8 mouse cellular contexts compared by ENCODE assay signal in genomic region chr3:96708684-96709064, GRCm38 (mm10). TPM values are rescaled to one million over a fixed set of nuclear protein-coding genes. Genes with fewer than 3 reads are reported as not detected.
DNase-seq lines count a peak whose midpoint lies in the region; ATAC-seq and TF ChIP-seq lines count a peak whose summit lies in the region.

No protein-coding gene starts in this region.

- TF ChIP-seq EP300 in MEL (IDR thresholded peaks at IDR 0.05; ENCODE audit: low read depth in 1 of 2, low read length in 2 of 2): no peak
- TF ChIP-seq EP300 in liver, embryonic 14.5 days (IDR thresholded peaks at IDR 0.05; ENCODE audit: low read depth): no peak

- peaks cover 18% of the 10 kb centered on the region; the same call in 1 of the 2 replicates for H3K27me3 ChIP-seq in heart, embryonic 10.5 days (ENCODE audit: insufficient read depth, poor library complexity, severe bottlenecking)
- H3K27me3 ChIP-seq in MEL (ENCODE audit: control insufficient read depth in 1 of 2, insufficient read depth in 2 of 2, low read length in 2 of 2): no peaks in the 10 kb centered on the region
- H3K27me3 ChIP-seq in hindbrain, embryonic 10.5 days (ENCODE audit: insufficient read depth, poor library complexity, severe bottlenecking): peaks cover 18% of the 10 kb centered on the region
- peaks cover 7% of the 10 kb centered on the region; the same call in 1 of the 2 replicates for H3K27me3 ChIP-seq in liver, embryonic 14.5 days (ENCODE audit: control insufficient read depth, insufficient read depth, low read length)

- no peak for TF ChIP-seq POLR2A in MEL (IDR thresholded peaks at IDR 0.05; ENCODE audit: control insufficient read depth in 1 of 2, insufficient read depth in 1 of 2, low read depth in 1 of 2, low read length in 2 of 2, poor library complexity in 1 of 2)

- no peak for ATAC-seq in liver, embryonic 14.5 days (ENCODE audit: insufficient read depth)

- peak overlapping the region; percentile 71 for H3K4me2 ChIP-seq in liver, embryonic 14.5 days (ENCODE audit: low read depth)

- no peak; a peak in 1 of 6 replicates for TF ChIP-seq CTCF in MEL (IDR thresholded peaks at IDR 0.05 in 2 of 3, conservative IDR thresholded peaks at IDR 0.05 in 1 of 3; ENCODE audit: control insufficient read depth in 1 of 3, insufficient read depth in 1 of 3, low read depth in 2 of 3, low read length in 3 of 3, poor library complexity in 1 of 3, severe bottlenecking in 1 of 3)
- TF ChIP-seq CTCF in liver, embryonic 14.5 days (IDR thresholded peaks at IDR 0.05; ENCODE audit: low read depth): no peak

- TF ChIP-seq RAD21 in MEL (IDR thresholded peaks at IDR 0.05; ENCODE audit: low read depth, low read length): no peak

- H3K9ac ChIP-seq in MEL (ENCODE audit: control insufficient read depth, low read depth, low read length, poor library complexity, severe bottlenecking): peak overlapping the region; percentile 77
- H3K9ac ChIP-seq in liver, embryonic 14.5 days (replicated peaks): no peak overlapping the region

- peaks cover 60% of the 10 kb centered on the region for H3K36me3 ChIP-seq in heart, embryonic 10.5 days
- peaks cover 3 to 5% of the 10 kb centered on the region in 2 experiments; a peak in 3 of 4 replicates for H3K36me3 ChIP-seq in MEL (ENCODE audit: control insufficient read depth in 1 of 2, insufficient read depth in 2 of 2, low read length in 2 of 2)
- peaks cover 68% of the 10 kb centered on the region for H3K36me3 ChIP-seq in hindbrain, embryonic 10.5 days
- peaks cover 17% of the 10 kb centered on the region for H3K36me3 ChIP-seq in liver, embryonic 14.5 days (replicated peaks; ENCODE audit: control insufficient read depth, insufficient read depth, low read depth)

- H3K27ac ChIP-seq in heart, embryonic 10.5 days: peak overlapping the region; percentile 79; the same call in 1 of the 2 replicates
- no peak overlapping the region for H3K27ac ChIP-seq in MEL (ENCODE audit: control insufficient read depth, low read depth, low read length)
- no peak overlapping the region for H3K27ac ChIP-seq in hindbrain, embryonic 10.5 days
- no peak overlapping the region for H3K27ac ChIP-seq in liver, embryonic 14.5 days

- 53% methylated on average over 2 of the region's 2 CpGs for WGBS in heart, embryonic 10.5 days
- 45% methylated on average over 2 of the region's 2 CpGs for WGBS in hindbrain, embryonic 10.5 days
- 50% methylated on average over 2 of the region's 2 CpGs for WGBS in liver, embryonic 14.5 days (ENCODE audit: insufficient replicate concordance)

- peak; percentile 65 for DNase-seq in heart, embryonic 10.5 days (ENCODE audit: low spot score)
- no peak for DNase-seq in heart, postnatal 10 days
- DNase-seq in MEL (ENCODE audit: low read depth, low spot score): no peak
- DNase-seq in hindbrain, embryonic 10.5 days (ENCODE audit: low spot score): no peak
- DNase-seq in liver, embryonic 14.5 days (ENCODE audit: low read depth in 3 of 3, low spot score in 3 of 3): no peak
- DNase-seq in right cerebral cortex, adult 18-20 months: no peak
- DNase-seq in cerebellum, postnatal 14 days: no peak
- no peak for DNase-seq in kidney, adult 9 months

- peak overlapping the region; percentile 63; the same call in 1 of the 2 replicates for H3K4me3 ChIP-seq in heart, embryonic 10.5 days
- H3K4me3 ChIP-seq in MEL (ENCODE audit: control insufficient read depth in 1 of 2, insufficient read depth in 1 of 2, low read depth in 2 of 2, low read length in 2 of 2): peak overlapping the region; percentile 62 to 71; a peak in 3 of 4 replicates
- H3K4me3 ChIP-seq in hindbrain, embryonic 10.5 days: peak overlapping the region; percentile 66; the same call in 1 of the 2 replicates
- H3K4me3 ChIP-seq in liver, embryonic 14.5 days (ENCODE audit: insufficient read depth in 1 of 2, low read depth in 2 of 2, low read length in 2 of 2): no peak overlapping the region

- no peaks in the 10 kb centered on the region for H3K9me3 ChIP-seq in heart, embryonic 10.5 days
- no peaks in the 10 kb centered on the region for H3K9me3 ChIP-seq in MEL (replicated peaks; ENCODE audit: insufficient read depth, low read length)
- no peaks in the 10 kb centered on the region for H3K9me3 ChIP-seq in hindbrain, embryonic 10.5 days
- no peaks in the 10 kb centered on the region for H3K9me3 ChIP-seq in liver, embryonic 14.5 days (ENCODE audit: control insufficient read depth, low read length)

- H3K4me1 ChIP-seq in heart, embryonic 10.5 days: peaks cover 9% of the 10 kb centered on the region
- H3K4me1 ChIP-seq in MEL (ENCODE audit: control insufficient read depth in 1 of 2, insufficient read depth in 2 of 2, low read length in 2 of 2): peaks cover 0 to 12% of the 10 kb centered on the region in 2 experiments; a peak in 2 of 4 replicates
- peaks cover 11% of the 10 kb centered on the region for H3K4me1 ChIP-seq in hindbrain, embryonic 10.5 days (replicated peaks)
- H3K4me1 ChIP-seq in liver, embryonic 14.5 days (replicated peaks; ENCODE audit: control insufficient read depth in 2 of 2, insufficient read depth in 2 of 2, low read length in 1 of 2): no peaks in the 10 kb centered on the region

- H3K79me2 ChIP-seq in MEL (ENCODE audit: control insufficient read depth, insufficient read depth, low read length, poor library complexity): no peaks in the 10 kb centered on the region; the same call in 1 of the 2 replicates

- intact Hi-C loops in heart, postnatal 10 days (cut with DNase I): loop anchor here (2.0 to 5.0 kb wide), 2 partner anchors 41 to 162 kb away; no protein-coding TSS in a partner anchor

TF ChIP-seq in MEL, 35 proteins besides CTCF, POLR2A, EP300 and RAD21 (continues in another document):
- no peak for TF ChIP-seq GABPA (IDR thresholded peaks at IDR 0.05; ENCODE audit: low read depth, low read length)
- no peak for TF ChIP-seq POLR2AphosphoS5 (IDR thresholded peaks at IDR 0.05; ENCODE audit: borderline replicate concordance, low read depth, low read length)
- no peak for TF ChIP-seq ZNF384 (IDR thresholded peaks at IDR 0.05; ENCODE audit: low read depth, low read length)
- no peak for TF ChIP-seq MAFK (IDR thresholded peaks at IDR 0.05; ENCODE audit: borderline replicate concordance, low read depth, low read length)
- no peak for TF ChIP-seq USF1 (IDR thresholded peaks at IDR 0.05; ENCODE audit: low read depth, low read length)
- no peak for TF ChIP-seq ZKSCAN1 (IDR thresholded peaks at IDR 0.05; ENCODE audit: low read depth, low read length)
- no peak for TF ChIP-seq MAZ (IDR thresholded peaks at IDR 0.05; ENCODE audit: low read depth, low read length)
- TF ChIP-seq MXI1 (IDR thresholded peaks at IDR 0.05; ENCODE audit: low read depth, low read length): no peak

RNA-seq across cellular contexts. Expression of gene Nudt17, which starts 0.3 kb away (rescaled TPM):
- 7.1 and 8.5 TPM in 2 replicates for polyA plus RNA-seq in heart, embryonic 10.5 days (2016; fragmentation: Nextera tagmentation; extraction: Ambion mirVana)
- total RNA-seq in heart, postnatal 10 days (2021): 1 to 10 TPM; 2.5 to 3.3 TPM
- total RNA-seq in MEL (2012; rRNA removed): 2.4 and 2.7 TPM in 2 replicates
- 1 to 10 TPM in 1 of 2 experiments, not detected in 1; 6.5 TPM for polyA plus RNA-seq in MEL (2012; ENCODE audit: insufficient read depth in 1 of 2, insufficient read length in 2 of 2, low read depth in 1 of 2, low replicate concordance in 2 of 2, missing spikeins in 1 of 2)
- polyA plus RNA-seq in hindbrain, embryonic 10.5 days (2016; fragmentation: Nextera tagmentation; extraction: Ambion mirVana): 17.1 and 19.4 TPM in 2 replicates
- polyA plus RNA-seq in liver, embryonic 14.5 days (2012; rRNA removed): 0.62 and 0.65 TPM in 2 replicates
- polyA plus RNA-seq in liver, embryonic 14.5 days (2014; fragmentation: Nextera tagmentation; extraction: Ambion mirVana): 1.4 and 1.5 TPM in 2 replicates

RNA-seq across cellular contexts. Expression of gene Pias3, which starts 12.5 kb away (rescaled TPM):
- polyA plus RNA-seq in heart, embryonic 10.5 days (2016; fragmentation: Nextera tagmentation; extraction: Ambion mirVana): 41.8 and 43.4 TPM in 2 replicates
- total RNA-seq in heart, postnatal 10 days (2021): 10 to 100 TPM; 23.7 to 24.6 TPM
- 5.9 and 6.0 TPM in 2 replicates for total RNA-seq in MEL (2012; rRNA removed)
- polyA plus RNA-seq in MEL (2012; ENCODE audit: insufficient read depth in 1 of 2, insufficient read length in 2 of 2, low read depth in 1 of 2, low replicate concordance in 2 of 2, missing spikeins in 1 of 2): 10 to 100 TPM in 1 of 2 experiments, not detected in 1; 26.8 TPM
- polyA plus RNA-seq in hindbrain, embryonic 10.5 days (2016; fragmentation: Nextera tagmentation; extraction: Ambion mirVana): 46.2 and 48.3 TPM in 2 replicates
- 5.1 and 5.7 TPM in 2 replicates for polyA plus RNA-seq in liver, embryonic 14.5 days (2012; rRNA removed)
- 3.6 and 4.1 TPM in 2 replicates for polyA plus RNA-seq in liver, embryonic 14.5 days (2014; fragmentation: Nextera tagmentation; extraction: Ambion mirVana)

RNA-seq across cellular contexts. Expression of gene Polr3c, which starts 18.8 kb away (rescaled TPM):
- polyA plus RNA-seq in heart, embryonic 10.5 days (2016; fragmentation: Nextera tagmentation; extraction: Ambion mirVana): 37.7 and 41.0 TPM in 2 replicates
- total RNA-seq in heart, postnatal 10 days (2021): 10 to 100 TPM; 22.2 to 26.1 TPM
- total RNA-seq in MEL (2012; rRNA removed): 48.3 and 53.1 TPM in 2 replicates
- 100 to 1,000 TPM; 122 to 224 TPM for polyA plus RNA-seq in MEL (2012; ENCODE audit: insufficient read depth in 1 of 2, insufficient read length in 2 of 2, low read depth in 1 of 2, low replicate concordance in 2 of 2, missing spikeins in 1 of 2)
- polyA plus RNA-seq in hindbrain, embryonic 10.5 days (2016; fragmentation: Nextera tagmentation; extraction: Ambion mirVana): 44.4 and 45.3 TPM in 2 replicates
- 15.4 and 21.6 TPM in 2 replicates for polyA plus RNA-seq in liver, embryonic 14.5 days (2012; rRNA removed)
- polyA plus RNA-seq in liver, embryonic 14.5 days (2014; fragmentation: Nextera tagmentation; extraction: Ambion mirVana): 14.5 and 14.6 TPM in 2 replicates

RNA-seq across cellular contexts. Expression of gene Rnf115, which starts 18.8 kb away (rescaled TPM):
- 47.9 and 59.6 TPM in 2 replicates for polyA plus RNA-seq in heart, embryonic 10.5 days (2016; fragmentation: Nextera tagmentation; extraction: Ambion mirVana)
- 10 to 100 TPM; 25.5 to 27.0 TPM for total RNA-seq in heart, postnatal 10 days (2021)
- total RNA-seq in MEL (2012; rRNA removed): 43.2 and 52.2 TPM in 2 replicates
- polyA plus RNA-seq in MEL (2012; ENCODE audit: insufficient read depth in 1 of 2, insufficient read length in 2 of 2, low read depth in 1 of 2, low replicate concordance in 2 of 2, missing spikeins in 1 of 2): 10 to 100 TPM; 66.1 to 71.8 TPM
- polyA plus RNA-seq in hindbrain, embryonic 10.5 days (2016; fragmentation: Nextera tagmentation; extraction: Ambion mirVana): 63.8 and 64.2 TPM in 2 replicates
- 9.6 and 12.4 TPM in 2 replicates for polyA plus RNA-seq in liver, embryonic 14.5 days (2012; rRNA removed)
- 28.2 and 33.0 TPM in 2 replicates for polyA plus RNA-seq in liver, embryonic 14.5 days (2014; fragmentation: Nextera tagmentation; extraction: Ambion mirVana)

RNA-seq across cellular contexts. Expression of gene Ankrd35, which starts 38.7 kb away (rescaled TPM):
- polyA plus RNA-seq in heart, embryonic 10.5 days (2016; fragmentation: Nextera tagmentation; extraction: Ambion mirVana): 0.14 TPM in 2 replicates
- total RNA-seq in heart, postnatal 10 days (2021): under 1 TPM; 0.55 to 0.60 TPM
- total RNA-seq in MEL (2012; rRNA removed): 0.46 and 0.62 TPM in 2 replicates
- under 1 TPM in 1 of 2 experiments, not detected in 1; 0.77 TPM for polyA plus RNA-seq in MEL (2012; ENCODE audit: insufficient read depth in 1 of 2, insufficient read length in 2 of 2, low read depth in 1 of 2, low replicate concordance in 2 of 2, missing spikeins in 1 of 2)
- 0.10 and 0.16 TPM in 2 replicates for polyA plus RNA-seq in hindbrain, embryonic 10.5 days (2016; fragmentation: Nextera tagmentation; extraction: Ambion mirVana)
- 0.26 and 0.39 TPM in 2 replicates for polyA plus RNA-seq in liver, embryonic 14.5 days (2012; rRNA removed)
- 0.13 and 0.22 TPM in 2 replicates for polyA plus RNA-seq in liver, embryonic 14.5 days (2014; fragmentation: Nextera tagmentation; extraction: Ambion mirVana)

Comparison
In these comparisons a context has a peak if more than half of its experiments do, and no peak if none do; other contexts are left out.
1. H3K4me3 ChIP-seq: peak in heart, embryonic 10.5 days (single experiment), MEL (2 of 2) and hindbrain, embryonic 10.5 days (single experiment); none in liver, embryonic 14.5 days (0 of 2).